Mouse (Mus musculus): ENCODE results near the gene Atp2a2. TPM values are rescaled to one million over a fixed set of nuclear protein-coding genes. Genes with fewer than 3 reads are reported as not detected.
"Not testable (repeated sequence)": the region's sequence is repeated elsewhere in the genome, so short reads cannot be mapped to it uniquely, and the experiment has no call there.

The Atp2a2 gene
- polyA plus RNA-seq, 1 experiment from 2014 or later, result 41.9 TPM

- H3K9me3 ChIP-seq, result peaks cover 4% of the 10 kb centered on the region
- peak overlapping the region; percentile 99 for H3K27ac ChIP-seq
- H3K27me3 ChIP-seq (ENCODE audit: insufficient read depth, poor library complexity, severe bottlenecking), result peaks cover 15% of the 10 kb centered on the region
- peak overlapping the region; percentile 99 for H3K4me3 ChIP-seq
- 38% methylated on average over 15 of the region's 15 CpGs for WGBS
- peaks cover 44% of the 10 kb centered on the region for H3K4me1 ChIP-seq (replicated peaks)
- H3K36me3 ChIP-seq, result peaks cover 21% of the 10 kb centered on the region
- DNase-seq (ENCODE audit: low spot score), result no peak
Measured at GRCm38 (mm10) chr5:122503015-122503759, 1.2 kb upstream of the Atp2a2 start.

- Histone ChIP-seq H3K4me3 (peak overlapping the region; percentile 99), H3K27me3 (ENCODE audit: insufficient read depth, poor library complexity, severe bottlenecking) (peaks cover 15% of the 10 kb centered on the region), H3K27ac (peak overlapping the region; percentile 99), H3K4me1 (replicated peaks) (peaks cover 50% of the 10 kb centered on the region), H3K9me3 (peaks cover under 1% of the 10 kb centered on the region), H3K36me3 (peaks cover 39% of the 10 kb centered on the region)
- WGBS, result under 1% methylated on average over 113 of the region's 113 CpGs
- peak; percentile 73 for DNase-seq (ENCODE audit: low spot score)
Measured at GRCm38 (mm10) chr5:122501101-122502076, 636 bp downstream of the Atp2a2 start.

- Histone ChIP-seq H3K27ac (peak overlapping the region; percentile 99), H3K4me3 (peak overlapping the region; percentile 99)
- 37% methylated on average over 5 of the region's 5 CpGs for WGBS
Measured at GRCm38 (mm10) chr5:122500563-122500962, 1.5 kb downstream of the Atp2a2 start.

GRCm38 (mm10) chr5:122500141-122500540 is 1.9 kb downstream of the Atp2a2 start:
- H3K36me3 ChIP-seq, result peaks cover 51% of the 10 kb centered on the region
- DNase-seq (ENCODE audit: low spot score), result no peak
- H3K4me1 ChIP-seq (replicated peaks), result peaks cover 50% of the 10 kb centered on the region
- H3K4me3 ChIP-seq, result peak overlapping the region; percentile 99
- H3K27me3 ChIP-seq (ENCODE audit: insufficient read depth, poor library complexity, severe bottlenecking), result peaks cover 15% of the 10 kb centered on the region
- no peaks in the 10 kb centered on the region for H3K9me3 ChIP-seq
- no peak overlapping the region for H3K27ac ChIP-seq
- WGBS, result 59% methylated on average over 4 of the region's 4 CpGs

More at GRCm38 (mm10) chr5:122500563-122500962, 1.5 kb downstream of the Atp2a2 start:
- DNase-seq (ENCODE audit: low spot score), result no peak
- Histone ChIP-seq H3K27me3 (ENCODE audit: insufficient read depth, poor library complexity, severe bottlenecking) (peaks cover 15% of the 10 kb centered on the region), H3K4me1 (replicated peaks) (peaks cover 50% of the 10 kb centered on the region), H3K9me3 (no peaks in the 10 kb centered on the region), H3K36me3 (peaks cover 47% of the 10 kb centered on the region)

- Histone ChIP-seq H3K27me3 (ENCODE audit: insufficient read depth, poor library complexity, severe bottlenecking) (peaks cover 1% of the 10 kb centered on the region; the same call in 1 of the 2 replicates), H3K4me3 (peak overlapping the region; percentile 20; the same call in 1 of the 2 replicates), H3K9me3 (no peaks in the 10 kb centered on the region), H3K4me1 (replicated peaks) (peaks cover 39% of the 10 kb centered on the region), H3K36me3 (peaks cover 72% of the 10 kb centered on the region), H3K27ac (no peak overlapping the region)
- WGBS, result 77% methylated on average over 2 of the region's 2 CpGs
- no peak for DNase-seq (ENCODE audit: low spot score)
Measured at GRCm38 (mm10) chr5:122498046-122498445, 4.0 kb downstream of the Atp2a2 start.

GRCm38 (mm10) chr5:122496990-122497389 is 5.0 kb downstream of the Atp2a2 start:
- H3K4me3 ChIP-seq, result no peak overlapping the region
- peaks cover 83% of the 10 kb centered on the region for H3K36me3 ChIP-seq
- no peaks in the 10 kb centered on the region for H3K9me3 ChIP-seq
- DNase-seq (ENCODE audit: low spot score), result no peak
- H3K27me3 ChIP-seq (ENCODE audit: insufficient read depth, poor library complexity, severe bottlenecking), result no peaks in the 10 kb centered on the region
- peaks cover 32% of the 10 kb centered on the region for H3K4me1 ChIP-seq (replicated peaks)
- no peak overlapping the region for H3K27ac ChIP-seq
- WGBS, result 93% methylated on average over 4 of the region's 4 CpGs

- peaks cover 18% of the 10 kb centered on the region for H3K4me1 ChIP-seq (replicated peaks)
- H3K27me3 ChIP-seq (ENCODE audit: insufficient read depth, poor library complexity, severe bottlenecking), result no peaks in the 10 kb centered on the region
- peaks cover 99% of the 10 kb centered on the region for H3K36me3 ChIP-seq
- H3K9me3 ChIP-seq, result no peaks in the 10 kb centered on the region
- DNase-seq (ENCODE audit: low spot score), result no peak
- no peak overlapping the region for H3K4me3 ChIP-seq
- WGBS, result 89% methylated on average over 1 of the region's 1 CpGs
- no peak overlapping the region for H3K27ac ChIP-seq
Measured at GRCm38 (mm10) chr5:122494449-122494848, 7.6 kb downstream of the Atp2a2 start.

- WGBS, result 90% methylated on average over 2 of the region's 2 CpGs
- Histone ChIP-seq H3K27ac (no peak overlapping the region), H3K27me3 (ENCODE audit: insufficient read depth, poor library complexity, severe bottlenecking) (no peaks in the 10 kb centered on the region), H3K4me1 (replicated peaks) (peaks cover 4% of the 10 kb centered on the region), H3K4me3 (no peak overlapping the region), H3K36me3 (peaks cover 100% of the 10 kb centered on the region), H3K9me3 (no peaks in the 10 kb centered on the region)
- DNase-seq (ENCODE audit: low spot score), result no peak
Measured at GRCm38 (mm10) chr5:122493035-122493434, 9.0 kb downstream of the Atp2a2 start.

GRCm38 (mm10) chr5:122491385-122491784 is 10.6 kb downstream of the Atp2a2 start:
- Histone ChIP-seq H3K4me3 (no peak overlapping the region), H3K27ac (no peak overlapping the region), H3K9me3 (no peaks in the 10 kb centered on the region), H3K4me1 (replicated peaks) (no peaks in the 10 kb centered on the region), H3K27me3 (ENCODE audit: insufficient read depth, poor library complexity, severe bottlenecking) (no peaks in the 10 kb centered on the region), H3K36me3 (peaks cover 100% of the 10 kb centered on the region)
- 90% methylated on average over 10 of the region's 10 CpGs for WGBS
- no peak for DNase-seq (ENCODE audit: low spot score)

- no peak overlapping the region for H3K4me3 ChIP-seq
- H3K27me3 ChIP-seq (ENCODE audit: insufficient read depth, poor library complexity, severe bottlenecking), result no peaks in the 10 kb centered on the region
- H3K27ac ChIP-seq, result no peak overlapping the region
- DNase-seq (ENCODE audit: low spot score), result no peak
- H3K36me3 ChIP-seq, result peaks cover 100% of the 10 kb centered on the region
- no peaks in the 10 kb centered on the region for H3K4me1 ChIP-seq (replicated peaks)
- WGBS, result 95% methylated on average over 2 of the region's 2 CpGs
- H3K9me3 ChIP-seq, result no peaks in the 10 kb centered on the region
Measured at GRCm38 (mm10) chr5:122490148-122490547, 11.9 kb downstream of the Atp2a2 start.

GRCm38 (mm10) chr5:122487825-122488224 is 14.2 kb downstream of the Atp2a2 start:
- no peak overlapping the region for H3K27ac ChIP-seq
- WGBS, result 94% methylated on average over 6 of the region's 6 CpGs
- H3K9me3 ChIP-seq, result no peaks in the 10 kb centered on the region
- no peak for DNase-seq (ENCODE audit: low spot score)
- H3K36me3 ChIP-seq, result peaks cover 100% of the 10 kb centered on the region
- H3K27me3 ChIP-seq (ENCODE audit: insufficient read depth, poor library complexity, severe bottlenecking), result no peaks in the 10 kb centered on the region
- no peak overlapping the region for H3K4me3 ChIP-seq
- H3K4me1 ChIP-seq (replicated peaks), result no peaks in the 10 kb centered on the region

GRCm38 (mm10) chr5:122486243-122486642 is 15.8 kb downstream of the Atp2a2 start:
- not testable (repeated sequence) for DNase-seq (ENCODE audit: low spot score); H3K4me1 ChIP-seq (replicated peaks); H3K27me3 ChIP-seq (ENCODE audit: insufficient read depth, poor library complexity, severe bottlenecking); H3K9me3 ChIP-seq; H3K4me3 ChIP-seq; H3K27ac ChIP-seq
- WGBS, result 79% methylated on average over 5 of the region's 5 CpGs
- peaks cover 100% of the 10 kb centered on the region for H3K36me3 ChIP-seq

All from hindbrain, embryonic 10.5 days (tissue).